Mouse (Mus musculus): ENCODE data around the gene Hist3h2ba. TPM values are rescaled to one million over a fixed set of nuclear protein-coding genes. Genes with fewer than 3 reads are reported as not detected.
A peak's percentile ranks its signal among the peaks of the same experiment; 100 is the strongest.

Hist3h2ba gene
- polyA plus RNA-seq, 1 experiment from 2014 or later, result 154 TPM

- Histone ChIP-seq H3K4me3 (no peak overlapping the region), H3K4me2 (replicated peaks) (no peak overlapping the region), H3K36me3 (peaks cover 10% of the 10 kb centered on the region), H3K9ac (no peak overlapping the region), H3K27me3 (no peaks in the 10 kb centered on the region), H3K4me1 (0 out of 2 replicates have a peak, but pooled peaks cover 5% of the 10 kb centered on the region), H3K27ac (no peak overlapping the region), H3K9me3 (replicated peaks) (no peaks in the 10 kb centered on the region)
- no peak for ATAC-seq (ENCODE audit: low FRiP score)
- WGBS, result 92% methylated on average over 2 of the region's 3 CpGs
Observed at GRCm38 (mm10) chr11:58926651-58927050, 22.1 kb upstream of the Hist3h2ba start.

DNA sequence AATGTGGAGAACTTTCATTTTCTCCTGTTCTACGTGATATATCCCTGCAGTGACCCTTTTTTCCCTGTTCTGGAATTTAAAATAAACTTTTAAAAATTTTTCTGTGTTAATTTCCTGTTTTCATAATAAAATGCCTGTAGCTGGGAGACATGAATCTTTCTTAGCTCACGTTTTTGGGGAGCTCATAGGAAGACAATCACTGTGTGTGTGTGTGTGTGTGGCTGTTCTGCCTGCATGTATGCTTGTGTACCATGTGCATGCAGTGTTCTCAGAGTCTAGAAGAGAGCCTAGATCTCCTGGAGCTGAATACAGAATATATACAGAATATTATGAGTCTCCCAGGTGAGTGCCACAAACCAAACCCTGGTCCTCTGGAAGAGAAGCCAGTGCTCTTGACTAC is 21.7 kb upstream of the Hist3h2ba start:
- no peak for ATAC-seq (ENCODE audit: low FRiP score)
- WGBS, result 79% methylated on average over 2 of the region's 2 CpGs
- Histone ChIP-seq H3K9me3 (replicated peaks) (no peaks in the 10 kb centered on the region), H3K4me1 (0 out of 2 replicates have a peak, but pooled peaks cover 5% of the 10 kb centered on the region), H3K4me2 (replicated peaks) (no peak overlapping the region), H3K9ac (no peak overlapping the region), H3K27ac (no peak overlapping the region), H3K27me3 (no peaks in the 10 kb centered on the region), H3K36me3 (peaks cover 14% of the 10 kb centered on the region), H3K4me3 (no peak overlapping the region)

- no peaks in the 10 kb centered on the region for H3K27me3 ChIP-seq
- WGBS, result 39% methylated on average over 20 of the region's 20 CpGs
- 0 out of 2 replicates have a peak overlapping the region, but pooled peaks have one; percentile 2 for H3K4me3 ChIP-seq
- H3K4me2 ChIP-seq (replicated peaks), result peak overlapping the region; percentile 33
- peak; percentile 65 for ATAC-seq (ENCODE audit: low FRiP score)
- H3K36me3 ChIP-seq, result peaks cover 23% of the 10 kb centered on the region
- H3K9me3 ChIP-seq (replicated peaks), result no peaks in the 10 kb centered on the region
- no peak overlapping the region for H3K27ac ChIP-seq
- H3K4me1 ChIP-seq, result 0 out of 2 replicates have a peak, but pooled peaks cover 5% of the 10 kb centered on the region
- no peak overlapping the region for H3K9ac ChIP-seq
Observed at GRCm38 (mm10) chr11:58927790-58928651, 20.7 kb upstream of the Hist3h2ba start.

GRCm38 (mm10) chr11:58929055-58929454 is 19.7 kb upstream of the Hist3h2ba start:
- peaks cover 34% of the 10 kb centered on the region for H3K36me3 ChIP-seq
- 0 out of 2 replicates have a peak, but pooled peaks cover 5% of the 10 kb centered on the region for H3K4me1 ChIP-seq
- no peaks in the 10 kb centered on the region for H3K9me3 ChIP-seq (replicated peaks)
- H3K27ac ChIP-seq, result no peak overlapping the region
- ATAC-seq (ENCODE audit: low FRiP score), result no peak
- H3K4me2 ChIP-seq (replicated peaks), result no peak overlapping the region
- no peaks in the 10 kb centered on the region for H3K27me3 ChIP-seq
- H3K4me3 ChIP-seq, result no peak overlapping the region
- H3K9ac ChIP-seq, result no peak overlapping the region
- WGBS, result 79% methylated on average over 4 of the region's 4 CpGs

DNA sequence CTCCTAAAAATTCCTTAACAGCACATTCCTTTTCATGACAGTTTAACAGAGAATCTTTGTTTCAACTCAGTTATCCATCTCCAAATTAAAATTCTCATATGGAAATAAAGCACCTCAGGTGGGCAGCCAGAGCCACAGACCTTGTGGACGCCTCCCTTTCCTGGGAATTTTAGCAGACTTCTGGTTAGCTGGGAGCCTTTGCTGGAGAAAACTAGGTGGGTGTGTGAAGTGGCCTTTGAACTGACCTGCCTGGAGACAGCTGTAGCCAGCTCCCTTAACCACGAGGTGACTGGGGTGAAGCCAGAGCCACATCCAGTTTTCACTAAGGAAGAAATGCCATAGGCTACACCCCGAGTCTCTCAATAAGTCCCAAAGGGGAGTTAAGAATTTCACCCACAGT is 19.1 kb upstream of the Hist3h2ba start:
- no peak for ATAC-seq (ENCODE audit: low FRiP score)
- H3K9me3 ChIP-seq (replicated peaks), result no peaks in the 10 kb centered on the region
- no peak overlapping the region for H3K4me3 ChIP-seq
- no peak overlapping the region for H3K27ac ChIP-seq
- no peaks in the 10 kb centered on the region for H3K27me3 ChIP-seq
- peaks cover 39% of the 10 kb centered on the region for H3K36me3 ChIP-seq
- 58% methylated on average over 3 of the region's 3 CpGs for WGBS
- H3K4me1 ChIP-seq, result 0 out of 2 replicates have a peak, but pooled peaks cover 5% of the 10 kb centered on the region
- H3K4me2 ChIP-seq (replicated peaks), result no peak overlapping the region
- no peak overlapping the region for H3K9ac ChIP-seq

GRCm38 (mm10) chr11:58930254-58930653 is 18.5 kb upstream of the Hist3h2ba start:
- H3K9ac ChIP-seq, result no peak overlapping the region
- H3K4me1 ChIP-seq, result 0 out of 2 replicates have a peak, but pooled peaks cover 5% of the 10 kb centered on the region
- no peaks in the 10 kb centered on the region for H3K27me3 ChIP-seq
- H3K9me3 ChIP-seq (replicated peaks), result no peaks in the 10 kb centered on the region
- H3K4me3 ChIP-seq, result no peak overlapping the region
- H3K36me3 ChIP-seq, result peaks cover 39% of the 10 kb centered on the region
- H3K4me2 ChIP-seq (replicated peaks), result no peak overlapping the region
- ATAC-seq (ENCODE audit: low FRiP score), result no peak
- 87% methylated on average over 3 of the region's 3 CpGs for WGBS
- no peak overlapping the region for H3K27ac ChIP-seq

GRCm38 (mm10) chr11:58931576-58931975 is 17.1 kb upstream of the Hist3h2ba start:
- H3K36me3 ChIP-seq, result peaks cover 50% of the 10 kb centered on the region
- no peaks in the 10 kb centered on the region for H3K27me3 ChIP-seq
- no peak overlapping the region for H3K9ac ChIP-seq
- H3K27ac ChIP-seq, result no peak overlapping the region
- peaks cover 13% of the 10 kb centered on the region for H3K4me1 ChIP-seq
- WGBS, result 94% methylated on average over 4 of the region's 4 CpGs
- no peak overlapping the region for H3K4me3 ChIP-seq
- ATAC-seq (ENCODE audit: low FRiP score), result no peak
- H3K9me3 ChIP-seq (replicated peaks), result no peaks in the 10 kb centered on the region
- H3K4me2 ChIP-seq (replicated peaks), result no peak overlapping the region

DNA sequence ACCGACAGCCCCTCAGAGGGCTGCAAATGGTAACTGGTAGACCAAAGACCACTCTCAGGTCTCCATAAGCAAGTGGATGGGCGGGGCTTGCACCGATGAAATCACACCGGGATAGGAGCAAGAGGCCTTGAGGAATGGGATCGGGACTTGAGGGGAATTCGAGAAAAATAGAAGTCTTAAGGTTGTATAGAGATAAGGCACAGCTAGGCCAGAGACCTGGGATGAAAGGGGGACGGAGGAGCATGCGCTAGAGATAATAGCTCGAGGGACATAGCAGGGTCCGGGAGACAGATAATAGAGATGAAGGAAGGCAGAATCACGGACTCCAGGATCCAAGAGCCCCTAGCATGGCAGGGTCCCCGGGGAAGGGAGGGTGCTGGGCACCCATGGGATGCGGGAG is 10.8 kb upstream of the Hist3h2ba start:
- H3K9me3 ChIP-seq (replicated peaks), result no peaks in the 10 kb centered on the region
- H3K27ac ChIP-seq, result peak overlapping the region; percentile 94
- H3K9ac ChIP-seq, result peak overlapping the region; percentile 100
- H3K4me1 ChIP-seq, result peaks cover 26% of the 10 kb centered on the region
- peak; percentile 10; the same call in 1 of the 2 replicates for ATAC-seq (ENCODE audit: low FRiP score)
- H3K36me3 ChIP-seq, result peaks cover 32% of the 10 kb centered on the region
- no peaks in the 10 kb centered on the region for H3K27me3 ChIP-seq
- H3K4me2 ChIP-seq (replicated peaks), result peak overlapping the region; percentile 81
- H3K4me3 ChIP-seq, result peak overlapping the region; percentile 98
- WGBS, result under 1% methylated on average over 13 of the region's 13 CpGs

GRCm38 (mm10) chr11:58938322-58939087 is 10.2 kb upstream of the Hist3h2ba start, which contains the start of gene Rnf187:
Gene Rnf187, minus strand, starts transcription at chr11:58938916.
- ATAC-seq (ENCODE audit: low FRiP score), result peak; percentile 97
- H3K9me3 ChIP-seq (replicated peaks), result no peaks in the 10 kb centered on the region
- peak within 1 kb of the TSS; percentile 100 for H3K9ac ChIP-seq
- peaks cover 26% of the 10 kb centered on the region for H3K4me1 ChIP-seq
- H3K4me2 ChIP-seq (replicated peaks), result peak within 1 kb of the TSS; percentile 81
- peaks cover 26% of the 10 kb centered on the region for H3K36me3 ChIP-seq
- under 1% methylated on average over 76 of the region's 95 CpGs for WGBS
- no peaks in the 10 kb centered on the region for H3K27me3 ChIP-seq
- peak within 1 kb of the TSS; percentile 98 for H3K4me3 ChIP-seq
- peak within 1 kb of the TSS; percentile 94 for H3K27ac ChIP-seq

- Histone ChIP-seq H3K27ac (peak overlapping the region; percentile 94), H3K4me3 (peak overlapping the region; percentile 98), H3K36me3 (peaks cover 21% of the 10 kb centered on the region), H3K4me2 (replicated peaks) (peak overlapping the region; percentile 81), H3K9ac (peak overlapping the region; percentile 100), H3K9me3 (replicated peaks) (no peaks in the 10 kb centered on the region), H3K4me1 (peaks cover 26% of the 10 kb centered on the region), H3K27me3 (no peaks in the 10 kb centered on the region)
- no peak; the same call in none of the 2 replicates for ATAC-seq (ENCODE audit: low FRiP score)
- 14% methylated on average over 6 of the region's 6 CpGs for WGBS
Observed at GRCm38 (mm10) chr11:58939088-58939439, 9.7 kb upstream of the Hist3h2ba start.

DNA sequence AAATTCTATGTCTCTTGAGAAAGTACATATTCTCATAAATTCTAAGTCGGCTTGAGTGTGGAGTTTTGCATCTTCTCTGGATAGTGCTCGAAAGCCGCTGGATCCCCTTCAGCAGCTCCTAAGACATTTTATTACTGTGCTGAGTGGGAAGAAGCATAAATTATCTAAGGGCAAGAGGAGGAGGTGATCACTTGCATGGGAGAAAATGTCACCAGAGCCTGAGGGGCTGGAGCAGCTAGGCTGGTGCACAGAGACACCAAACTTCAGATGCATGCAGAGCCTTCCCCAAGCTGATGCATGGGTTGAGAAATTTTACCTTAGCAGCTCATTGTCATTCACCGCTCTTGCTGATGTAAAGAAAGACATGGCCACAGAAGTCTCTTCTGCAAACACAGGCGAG is 4.6 kb upstream of the Hist3h2ba start:
- H3K27me3 ChIP-seq, result no peaks in the 10 kb centered on the region
- no peaks in the 10 kb centered on the region for H3K36me3 ChIP-seq
- no peak overlapping the region for H3K4me2 ChIP-seq (replicated peaks)
- no peak overlapping the region for H3K27ac ChIP-seq
- ATAC-seq (ENCODE audit: low FRiP score), result no peak
- no peak overlapping the region for H3K9ac ChIP-seq
- 84% methylated on average over 5 of the region's 5 CpGs for WGBS
- peaks cover 13% of the 10 kb centered on the region for H3K4me1 ChIP-seq
- no peaks in the 10 kb centered on the region for H3K9me3 ChIP-seq (replicated peaks)
- H3K4me3 ChIP-seq, result no peak overlapping the region

GRCm38 (mm10) chr11:58947306-58947705 is 1.4 kb upstream of the Hist3h2ba start:
- H3K27me3 ChIP-seq, result no peaks in the 10 kb centered on the region
- no peaks in the 10 kb centered on the region for H3K36me3 ChIP-seq
- H3K9ac ChIP-seq, result peak overlapping the region; percentile 71
- WGBS, result 84% methylated on average over 3 of the region's 3 CpGs
- peak overlapping the region; percentile 99 for H3K27ac ChIP-seq
- no peak for ATAC-seq (ENCODE audit: low FRiP score)
- peaks cover 22% of the 10 kb centered on the region for H3K4me1 ChIP-seq
- peak overlapping the region; percentile 60 for H3K4me2 ChIP-seq (replicated peaks)
- H3K9me3 ChIP-seq (replicated peaks), result no peaks in the 10 kb centered on the region
- H3K4me3 ChIP-seq, result peak overlapping the region; percentile 58; the same call in 1 of the 2 replicates
